Mouse (Mus musculus): ENCODE results near the gene Gm826. TPM values are rescaled to one million over a fixed set of nuclear protein-coding genes. Genes with fewer than 3 reads are reported as not detected.

The Gm826 gene
- polyA plus RNA-seq, 1 experiment = not detected

DNA sequence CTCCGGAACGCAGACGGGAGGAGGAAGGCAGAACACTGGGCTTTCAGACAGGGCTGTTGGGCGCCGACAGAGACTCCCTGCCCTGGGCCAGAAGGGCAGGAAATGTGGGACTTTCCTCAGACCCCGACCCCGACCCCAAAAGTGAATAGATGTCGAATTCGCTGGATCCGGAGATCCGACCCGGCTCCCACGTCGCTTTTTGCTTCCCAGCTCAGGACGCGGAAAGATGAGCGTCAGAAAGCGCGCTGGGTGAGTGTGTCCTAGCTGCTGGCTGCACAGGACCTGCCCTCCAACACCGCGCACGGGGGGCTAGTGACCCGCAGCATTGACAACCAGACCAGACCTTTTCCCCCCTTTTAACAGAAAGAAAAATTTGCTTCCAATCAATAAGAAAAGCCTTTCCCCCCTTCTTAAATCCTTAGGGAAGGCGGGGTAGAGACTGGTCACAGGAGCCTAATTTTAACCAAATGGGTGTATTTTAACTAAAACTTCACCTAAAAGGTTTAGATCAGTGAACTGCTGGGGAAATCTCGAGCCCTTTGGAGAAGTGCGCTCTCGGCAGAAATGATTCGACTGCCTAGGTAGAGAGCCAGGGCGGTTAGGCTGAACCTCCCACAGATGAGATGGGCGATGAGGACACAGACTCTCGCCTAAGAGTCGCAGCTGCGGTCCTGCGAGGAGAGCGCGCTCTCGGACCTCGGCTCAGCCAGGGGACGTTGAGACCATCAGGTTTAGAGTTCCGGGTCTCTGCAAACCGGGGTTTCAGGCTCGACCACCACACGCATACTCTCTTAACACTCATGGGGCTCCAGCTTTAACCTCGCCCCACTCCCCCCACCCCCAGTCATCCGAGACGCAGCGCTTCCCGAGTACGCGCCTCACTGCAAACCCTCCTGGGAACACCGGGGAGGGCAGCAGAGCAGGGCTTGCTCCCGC lies 34.7 kb upstream of the Gm826 start:
- Histone ChIP-seq H3K4me1 (ENCODE audit: control insufficient read depth, insufficient read depth, low read length) (no peaks in the 10 kb centered on the region), H3K9ac (ENCODE audit: low read depth, poor library complexity, severe bottlenecking) (no peak overlapping the region), H3K27ac (ENCODE audit: insufficient read depth, low read length) (no peak overlapping the region), H3K27me3 (ENCODE audit: control insufficient read depth, insufficient read depth, low read length, poor library complexity, severe bottlenecking) (peaks cover 39% of the 10 kb centered on the region), H3K9me3 (replicated peaks; ENCODE audit: control insufficient read depth, insufficient read depth, low read length, poor library complexity, severe bottlenecking) (no peaks in the 10 kb centered on the region), H3K36me3 (ENCODE audit: control insufficient read depth, insufficient read depth, low read length, poor library complexity, severe bottlenecking) (no peaks in the 10 kb centered on the region), H3K4me3 (ENCODE audit: low read depth, low read length) (peak overlapping the region; percentile 35)
- TF ChIP-seq POLR2A (IDR thresholded peaks at IDR 0.05; ENCODE audit: insufficient read depth, low read length) (no peak), CTCF (IDR thresholded peaks at IDR 0.05; ENCODE audit: low read depth, low read length) (no peak), EP300 (IDR thresholded peaks at IDR 0.05; ENCODE audit: insufficient read depth, low read depth, low read length) (no peak)

DNA sequence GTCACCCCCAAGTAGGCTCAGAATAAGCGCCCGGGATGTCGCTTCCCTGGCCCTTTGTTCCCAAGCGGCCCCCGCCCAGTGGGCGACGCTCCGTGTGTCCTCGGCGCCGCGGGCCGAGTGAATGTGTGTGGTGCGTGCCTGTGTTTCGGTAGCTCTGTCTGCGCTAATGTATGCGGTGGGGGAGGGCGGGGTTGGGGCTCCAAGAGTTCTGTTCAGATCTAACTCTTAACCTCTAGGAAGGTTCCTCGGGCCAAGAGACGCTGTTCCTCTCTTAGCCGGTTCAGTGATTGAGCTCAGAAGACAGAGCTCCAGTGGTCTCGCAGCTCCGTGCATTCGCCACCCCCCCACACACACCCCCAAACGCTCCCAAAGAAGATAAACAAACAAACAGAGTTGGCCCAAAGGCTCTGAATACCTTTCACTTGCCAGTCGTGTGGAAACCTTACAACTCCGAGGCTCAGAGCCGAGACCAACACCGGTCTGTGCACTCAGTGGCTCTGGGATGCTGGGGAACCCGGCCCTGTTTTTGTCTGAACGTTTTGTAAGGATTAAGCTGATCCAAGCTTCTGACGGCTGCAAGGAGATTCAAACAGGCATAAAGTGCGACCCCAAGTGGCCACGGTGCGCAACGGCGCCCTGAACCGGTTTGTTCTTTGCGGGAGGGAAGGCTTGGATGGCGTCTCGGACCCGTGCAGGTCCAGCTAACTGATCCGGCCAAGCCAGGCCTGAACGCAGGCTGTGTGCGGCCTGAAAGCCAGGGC lies 33.7 kb upstream of the Gm826 start:
- H3K4me1 ChIP-seq (ENCODE audit: control insufficient read depth, insufficient read depth, low read length) = no peaks in the 10 kb centered on the region
- no peak overlapping the region for H3K27ac ChIP-seq (ENCODE audit: insufficient read depth, low read length)
- H3K9ac ChIP-seq (ENCODE audit: low read depth, poor library complexity, severe bottlenecking) = no peak overlapping the region
- no peaks in the 10 kb centered on the region for H3K36me3 ChIP-seq (ENCODE audit: control insufficient read depth, insufficient read depth, low read length, poor library complexity, severe bottlenecking)
- peak overlapping the region; percentile 49 for H3K4me3 ChIP-seq (ENCODE audit: low read depth, low read length)
- no peaks in the 10 kb centered on the region for H3K9me3 ChIP-seq (replicated peaks; ENCODE audit: control insufficient read depth, insufficient read depth, low read length, poor library complexity, severe bottlenecking)
- TF ChIP-seq POLR2A (IDR thresholded peaks at IDR 0.05; ENCODE audit: insufficient read depth, low read length) (no peak), EP300 (IDR thresholded peaks at IDR 0.05; ENCODE audit: insufficient read depth, low read depth, low read length) (0 out of 2 replicates have a peak, but pooled peaks have one; percentile 26), CTCF (IDR thresholded peaks at IDR 0.05; ENCODE audit: low read depth, low read length) (peak; percentile 84)
- H3K27me3 ChIP-seq (ENCODE audit: control insufficient read depth, insufficient read depth, low read length, poor library complexity, severe bottlenecking) = peaks cover 41% of the 10 kb centered on the region

DNA sequence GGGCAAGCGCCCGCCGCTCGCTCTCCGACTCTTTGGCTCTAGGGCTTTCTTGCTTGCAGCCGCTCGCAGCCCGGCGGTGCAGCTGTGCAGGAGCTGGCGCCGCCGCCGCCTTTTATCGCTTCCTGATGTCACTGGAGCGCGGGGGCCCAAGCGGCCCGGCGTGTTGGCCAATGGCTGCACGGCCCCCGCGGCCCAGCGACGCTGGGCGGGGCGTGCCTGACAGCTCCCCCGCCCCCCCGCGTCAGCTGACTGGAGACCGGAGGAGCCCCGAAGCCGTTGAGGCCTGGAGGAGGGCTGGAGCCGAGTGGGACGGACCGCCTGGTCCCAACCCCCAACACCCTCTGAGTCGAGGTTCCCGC lies 33.0 kb upstream of the Gm826 start, which contains the start of gene Mafb:
Gene Mafb (minus strand): TSS at position 86 of the 359 bp plus-strand sequence.
- no peak for TF ChIP-seq CTCF (IDR thresholded peaks at IDR 0.05; ENCODE audit: low read depth, low read length)
- TF ChIP-seq EP300 (IDR thresholded peaks at IDR 0.05; ENCODE audit: insufficient read depth, low read depth, low read length) = 0 out of 2 replicates have a peak, but pooled peaks have one; percentile 14
- Histone ChIP-seq H3K9me3 (replicated peaks; ENCODE audit: control insufficient read depth, insufficient read depth, low read length, poor library complexity, severe bottlenecking) (no peaks in the 10 kb centered on the region), H3K36me3 (ENCODE audit: control insufficient read depth, insufficient read depth, low read length, poor library complexity, severe bottlenecking) (no peaks in the 10 kb centered on the region), H3K9ac (ENCODE audit: low read depth, poor library complexity, severe bottlenecking) (peak within 1 kb of the TSS; percentile 29), H3K4me1 (ENCODE audit: control insufficient read depth, insufficient read depth, low read length) (no peaks in the 10 kb centered on the region), H3K27ac (ENCODE audit: insufficient read depth, low read length) (no peak within 1 kb of the TSS), H3K27me3 (ENCODE audit: control insufficient read depth, insufficient read depth, low read length, poor library complexity, severe bottlenecking) (peaks cover 44% of the 10 kb centered on the region), H3K4me3 (ENCODE audit: low read depth, low read length) (peak within 1 kb of the TSS; percentile 49)

- TF ChIP-seq CTCF (IDR thresholded peaks at IDR 0.05; ENCODE audit: low read depth, low read length) = no peak
- TF ChIP-seq POLR2A (IDR thresholded peaks at IDR 0.05; ENCODE audit: insufficient read depth, low read length) = no peak
- no peak for TF ChIP-seq EP300 (IDR thresholded peaks at IDR 0.05; ENCODE audit: insufficient read depth, low read depth, low read length)
- H3K9ac ChIP-seq (ENCODE audit: low read depth, poor library complexity, severe bottlenecking) = peak overlapping the region; percentile 29
- no peaks in the 10 kb centered on the region for H3K4me1 ChIP-seq (ENCODE audit: control insufficient read depth, insufficient read depth, low read length)
Observed at GRCm38 (mm10) chr2:160366111-160366979, 32.4 kb upstream of the Gm826 start.

GRCm38 (mm10) chr2:160365107-160365911 lies 31.3 kb upstream of the Gm826 start:
- Histone ChIP-seq H3K36me3 (ENCODE audit: control insufficient read depth, insufficient read depth, low read length, poor library complexity, severe bottlenecking) (no peaks in the 10 kb centered on the region), H3K9ac (ENCODE audit: low read depth, poor library complexity, severe bottlenecking) (no peak overlapping the region), H3K27ac (ENCODE audit: insufficient read depth, low read length) (no peak overlapping the region), H3K4me3 (ENCODE audit: low read depth, low read length) (peak overlapping the region; percentile 33), H3K4me1 (ENCODE audit: control insufficient read depth, insufficient read depth, low read length) (peaks cover 3% of the 10 kb centered on the region), H3K9me3 (replicated peaks; ENCODE audit: control insufficient read depth, insufficient read depth, low read length, poor library complexity, severe bottlenecking) (no peaks in the 10 kb centered on the region), H3K27me3 (ENCODE audit: control insufficient read depth, insufficient read depth, low read length, poor library complexity, severe bottlenecking) (peaks cover 40% of the 10 kb centered on the region)
- TF ChIP-seq POLR2A (IDR thresholded peaks at IDR 0.05; ENCODE audit: insufficient read depth, low read length) (no peak), CTCF (IDR thresholded peaks at IDR 0.05; ENCODE audit: low read depth, low read length) (no peak), EP300 (IDR thresholded peaks at IDR 0.05; ENCODE audit: insufficient read depth, low read depth, low read length) (no peak)

More at GRCm38 (mm10) chr2:160366111-160366979, 32.4 kb upstream of the Gm826 start:
- Histone ChIP-seq H3K9me3 (replicated peaks; ENCODE audit: control insufficient read depth, insufficient read depth, low read length, poor library complexity, severe bottlenecking) (no peaks in the 10 kb centered on the region), H3K4me3 (ENCODE audit: low read depth, low read length) (peak overlapping the region; percentile 33), H3K27me3 (ENCODE audit: control insufficient read depth, insufficient read depth, low read length, poor library complexity, severe bottlenecking) (peaks cover 43% of the 10 kb centered on the region), H3K27ac (ENCODE audit: insufficient read depth, low read length) (no peak overlapping the region), H3K36me3 (ENCODE audit: control insufficient read depth, insufficient read depth, low read length, poor library complexity, severe bottlenecking) (no peaks in the 10 kb centered on the region)
